Mouse (Mus musculus): ENCODE measurements at regions not wholly inside any gene's neighbourhood (a gene's known extent, or its start where the extent isn't known, plus 50 kb on each side); places are given as distances from the start of the nearest gene placed in this dataset.
A peak's percentile ranks its signal among the peaks of the same experiment; 100 is the strongest.

DNA sequence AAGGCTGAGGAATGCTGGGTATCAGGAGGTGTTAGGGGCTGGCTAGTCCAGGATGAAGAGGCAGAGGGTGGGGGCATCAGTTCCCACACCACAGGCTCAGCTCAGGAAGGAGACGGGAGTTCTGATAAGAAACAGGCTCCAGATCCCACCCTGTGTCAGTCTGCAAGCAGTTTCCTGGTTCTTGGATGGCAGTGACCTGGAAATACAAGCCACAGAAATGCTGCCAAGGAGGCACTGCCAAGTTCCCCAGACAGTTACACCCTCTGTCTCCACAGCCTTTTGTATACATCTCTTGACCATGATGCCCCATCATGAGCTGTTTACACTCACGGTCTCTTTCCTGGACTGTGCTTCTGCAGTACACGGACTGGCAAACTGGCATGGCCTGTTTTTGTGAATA, 220.1 kb downstream of the Opa1 start:
- DNase-seq (ENCODE audit: inconsistent ontology term) = peak; percentile 62

DNA sequence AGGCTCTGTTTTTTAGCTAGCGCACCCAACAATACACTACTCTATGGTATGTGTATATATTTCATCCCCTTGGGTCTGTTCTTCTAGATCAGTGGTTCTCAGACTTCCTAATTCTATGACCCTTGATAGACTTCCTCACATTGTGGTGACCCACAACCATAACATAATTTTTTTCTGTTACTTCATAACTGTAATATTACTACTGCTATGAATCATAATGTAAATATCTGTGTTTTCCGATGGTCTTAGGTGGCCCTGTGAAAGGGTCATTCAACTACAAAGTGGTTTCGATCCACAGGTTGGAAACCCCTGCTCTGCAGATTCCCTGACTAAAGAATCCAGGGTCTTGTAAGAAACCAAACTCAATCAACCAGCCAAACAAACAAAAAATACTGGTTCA, 220.8 kb downstream of the Opa1 start:
- no peak for DNase-seq (ENCODE audit: inconsistent ontology term)

DNA sequence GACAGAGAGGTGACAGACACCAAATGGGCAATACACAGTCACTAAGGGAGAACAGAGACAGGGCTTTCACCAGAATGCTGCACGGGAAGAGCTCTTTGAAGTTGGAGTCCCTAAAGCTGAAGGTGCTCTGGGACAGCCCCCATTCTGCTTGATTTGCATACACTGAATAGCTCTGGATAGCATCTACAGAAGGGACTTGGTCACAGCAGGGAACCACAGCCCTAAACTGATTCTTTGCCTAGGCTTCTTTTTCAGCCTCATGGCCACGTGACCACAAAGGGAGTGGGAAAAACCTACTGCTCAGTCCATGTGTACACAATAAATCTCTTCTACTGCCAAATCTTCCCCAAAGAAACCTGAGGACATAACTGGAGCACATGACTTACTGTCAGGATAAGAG, 221.3 kb downstream of the Opa1 start:
- no peak for DNase-seq (ENCODE audit: inconsistent ontology term)

DNA sequence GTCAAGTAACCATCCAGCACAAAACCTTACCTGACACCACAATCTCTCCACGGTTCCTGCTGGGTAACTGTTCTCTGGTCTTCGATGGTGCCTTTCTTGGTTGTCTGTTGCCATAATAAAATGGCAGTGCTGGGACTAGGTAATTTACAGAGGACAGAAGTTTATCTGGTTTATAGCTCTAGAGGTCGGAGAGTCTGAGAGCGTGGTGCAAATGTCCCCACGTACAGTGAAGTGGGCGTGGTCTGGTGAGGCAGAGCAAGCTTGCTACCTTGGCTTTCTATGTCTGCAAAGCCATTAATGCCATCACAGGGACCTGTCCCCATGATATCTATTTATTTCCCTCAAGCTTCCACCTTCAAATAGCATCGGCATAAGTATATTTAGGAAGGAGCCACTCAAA, 223.0 kb downstream of the Opa1 start:
- DNase-seq (ENCODE audit: inconsistent ontology term) = no peak

DNA sequence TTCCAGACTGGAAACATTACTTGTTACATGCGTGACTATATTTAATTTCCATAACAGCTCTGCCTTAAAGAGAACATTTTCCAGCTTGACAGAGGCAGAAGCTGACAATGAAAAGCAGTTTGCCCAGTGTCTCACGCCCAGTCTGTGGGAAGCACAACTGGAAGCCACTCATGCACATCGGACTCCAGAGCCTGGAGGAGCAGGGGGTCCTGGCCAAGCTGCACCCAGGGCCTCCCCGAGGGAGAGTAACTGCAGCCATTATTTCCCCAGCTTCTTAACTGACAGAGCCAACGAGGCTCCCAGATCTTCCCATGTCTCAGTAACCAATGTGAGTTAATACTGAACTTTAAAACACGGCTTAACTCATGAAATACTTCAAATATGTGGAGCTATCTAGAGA, 223.5 kb downstream of the Opa1 start:
- DNase-seq (ENCODE audit: inconsistent ontology term) = no peak

DNA sequence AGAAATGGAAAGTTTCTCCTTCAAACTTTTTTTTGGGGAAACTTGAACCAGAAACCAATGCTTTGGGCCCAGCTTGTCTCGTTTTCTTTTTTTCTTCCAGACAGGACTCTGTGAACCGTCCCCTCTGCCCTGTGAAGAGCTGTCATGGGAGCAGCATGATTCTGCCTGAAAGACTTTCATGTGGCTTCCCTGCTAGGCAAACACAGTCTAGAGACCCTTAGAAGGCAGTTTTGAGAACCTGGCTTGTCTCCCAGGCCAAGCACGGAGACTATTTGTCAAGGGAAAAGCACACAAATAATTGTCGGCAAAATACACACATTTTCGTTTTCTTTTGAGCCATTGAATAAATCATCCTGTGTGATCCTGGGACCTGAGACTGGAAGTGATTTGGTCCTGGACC, 228.7 kb downstream of the Opa1 start:
- no peak for DNase-seq (ENCODE audit: inconsistent ontology term)

DNA sequence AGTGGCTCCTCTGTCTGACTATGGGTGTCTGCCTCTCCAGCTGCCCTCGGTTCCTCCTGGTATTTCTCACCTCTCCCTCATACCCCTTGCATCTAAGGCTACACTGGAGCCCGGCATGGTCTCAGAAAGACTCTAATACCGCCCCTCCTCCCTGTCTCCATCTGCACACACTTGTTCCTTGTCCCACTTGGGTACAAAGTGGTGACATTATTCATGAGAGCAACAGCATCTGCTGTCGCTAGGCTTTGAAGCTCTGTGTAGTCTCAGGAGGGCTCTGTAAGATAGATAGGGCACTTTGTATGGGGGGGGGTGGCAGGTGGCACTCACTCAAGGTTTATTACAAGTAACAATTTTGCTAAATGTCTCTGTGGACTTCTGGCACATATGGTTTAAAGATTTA, 229.7 kb downstream of the Opa1 start:
- no peak for DNase-seq (ENCODE audit: inconsistent ontology term)

DNA sequence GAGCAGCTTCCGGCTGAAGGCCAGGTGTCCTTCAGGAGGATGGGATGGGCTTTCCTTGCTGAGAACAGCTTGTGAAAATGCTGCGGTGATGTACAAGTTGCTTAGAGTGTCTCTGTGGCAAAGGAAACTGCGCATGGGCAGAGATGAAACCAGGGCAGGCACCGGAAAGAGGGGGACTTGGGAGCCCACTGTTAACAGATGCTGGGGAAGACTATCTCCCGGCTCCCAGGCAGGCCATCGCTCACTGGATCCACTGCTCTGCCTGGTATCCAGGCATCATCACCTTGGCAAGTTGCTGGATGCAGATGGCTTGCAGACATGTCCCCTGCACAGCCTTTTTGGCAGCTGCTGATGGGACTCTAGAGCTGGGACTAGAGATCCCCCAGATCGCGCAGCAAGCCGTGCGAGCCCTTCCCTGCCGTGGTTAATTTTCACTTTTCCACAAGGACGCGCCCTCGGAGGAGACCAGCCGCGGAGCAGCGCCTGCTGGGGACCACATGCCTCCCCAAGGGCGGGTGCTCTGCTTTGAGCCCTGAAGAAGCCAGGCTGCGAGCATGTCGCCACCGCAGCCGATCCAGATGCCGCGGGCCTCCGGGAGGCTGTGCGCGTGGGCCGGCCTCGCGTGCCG, 234.4 kb downstream of the Opa1 start:
- no peak for DNase-seq (ENCODE audit: inconsistent ontology term)

DNA sequence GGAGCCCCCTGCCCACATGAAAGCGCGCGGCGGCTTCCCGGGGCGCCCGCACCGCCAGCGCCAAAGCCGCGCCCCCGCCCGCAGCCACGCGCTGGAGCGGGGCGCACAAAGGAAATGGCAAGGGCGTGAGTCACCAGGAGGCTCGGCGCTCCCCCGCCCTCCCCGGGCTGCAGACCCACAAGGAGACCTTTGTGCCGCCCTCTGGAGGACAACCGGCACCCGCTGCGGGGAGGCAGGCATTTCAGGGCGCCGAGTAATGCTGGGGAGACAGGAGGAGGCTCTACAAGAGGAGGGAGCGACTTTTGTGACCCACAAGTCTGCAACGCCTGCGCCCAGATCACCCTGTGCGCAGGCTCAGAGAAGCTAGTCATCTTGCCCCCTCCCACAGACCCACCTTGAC, 234.9 kb downstream of the Opa1 start:
- peak; percentile 97 for DNase-seq (ENCODE audit: inconsistent ontology term)

DNA sequence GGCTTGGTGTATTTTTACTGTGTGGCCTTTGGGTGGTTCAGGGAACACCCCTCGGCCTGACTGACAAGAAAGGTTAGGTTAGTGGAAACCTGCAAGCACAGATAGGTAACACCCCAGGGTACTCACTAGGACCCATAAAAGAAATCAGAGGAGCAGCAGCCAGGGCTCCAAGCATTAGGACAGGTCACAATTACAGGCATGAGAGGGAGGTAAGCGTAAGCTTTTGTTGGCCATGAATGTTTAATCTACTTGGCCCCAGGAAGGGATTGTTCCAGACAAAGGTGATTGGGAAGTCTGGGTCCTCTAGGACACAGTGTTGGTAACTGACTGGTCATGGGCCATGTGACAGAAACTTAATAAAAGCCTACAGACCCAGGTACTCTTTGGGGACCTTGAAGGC, 235.5 kb downstream of the Opa1 start:
- DNase-seq (ENCODE audit: inconsistent ontology term) = no peak

DNA sequence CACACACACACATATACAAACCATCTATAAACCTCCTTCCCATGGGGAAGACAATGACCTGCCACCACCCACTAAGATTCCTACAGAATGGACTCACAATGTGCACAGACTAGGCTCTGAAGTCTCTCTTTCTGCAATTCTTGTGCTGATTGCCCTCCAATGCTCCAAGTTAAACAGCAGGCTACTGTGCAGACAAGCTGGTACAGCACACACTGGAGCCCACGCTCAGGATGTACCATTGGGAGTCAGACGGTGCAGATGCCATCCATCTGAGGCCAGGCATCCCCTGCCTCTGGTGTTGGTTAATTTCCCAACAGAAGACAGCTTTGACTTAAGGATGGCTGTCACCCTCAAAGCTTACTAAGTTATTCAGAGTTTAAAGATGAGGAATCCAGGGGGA, 236.1 kb downstream of the Opa1 start:
- DNase-seq (ENCODE audit: inconsistent ontology term) = no peak

DNA sequence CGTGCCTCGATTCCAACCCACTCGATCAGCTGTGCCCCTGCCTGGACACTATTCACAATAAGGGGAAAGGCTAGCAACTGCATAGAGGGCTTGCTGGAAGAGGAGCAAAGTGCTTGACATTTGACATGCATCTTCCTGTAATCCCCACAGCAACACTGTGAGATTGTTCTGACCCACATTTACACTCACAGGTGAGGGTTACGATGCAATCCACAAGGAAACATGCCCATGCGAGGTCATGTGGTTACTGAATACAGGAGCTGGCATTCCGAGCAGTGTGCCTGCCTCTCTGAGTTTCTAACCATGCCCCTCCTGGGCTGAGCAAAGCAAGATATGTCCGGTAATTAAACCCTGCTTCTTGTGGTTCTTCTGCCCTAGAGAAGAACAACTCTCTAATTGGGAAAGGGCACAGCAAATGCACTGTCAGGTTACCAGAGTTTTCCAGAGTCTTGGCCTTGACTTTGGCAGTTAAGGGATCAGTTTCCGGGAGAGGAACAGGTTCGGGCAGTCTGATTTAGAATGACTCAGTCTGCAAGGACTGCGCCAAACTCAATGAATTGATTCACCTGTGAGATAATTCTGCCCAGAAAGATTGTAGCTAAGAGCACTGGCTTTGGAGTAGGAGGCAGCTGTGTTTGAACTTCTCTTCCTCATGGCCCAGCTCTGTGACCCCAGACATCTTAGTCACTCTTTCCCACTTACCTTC, 236.7 kb downstream of the Opa1 start:
- DNase-seq (ENCODE audit: inconsistent ontology term) = no peak

DNA sequence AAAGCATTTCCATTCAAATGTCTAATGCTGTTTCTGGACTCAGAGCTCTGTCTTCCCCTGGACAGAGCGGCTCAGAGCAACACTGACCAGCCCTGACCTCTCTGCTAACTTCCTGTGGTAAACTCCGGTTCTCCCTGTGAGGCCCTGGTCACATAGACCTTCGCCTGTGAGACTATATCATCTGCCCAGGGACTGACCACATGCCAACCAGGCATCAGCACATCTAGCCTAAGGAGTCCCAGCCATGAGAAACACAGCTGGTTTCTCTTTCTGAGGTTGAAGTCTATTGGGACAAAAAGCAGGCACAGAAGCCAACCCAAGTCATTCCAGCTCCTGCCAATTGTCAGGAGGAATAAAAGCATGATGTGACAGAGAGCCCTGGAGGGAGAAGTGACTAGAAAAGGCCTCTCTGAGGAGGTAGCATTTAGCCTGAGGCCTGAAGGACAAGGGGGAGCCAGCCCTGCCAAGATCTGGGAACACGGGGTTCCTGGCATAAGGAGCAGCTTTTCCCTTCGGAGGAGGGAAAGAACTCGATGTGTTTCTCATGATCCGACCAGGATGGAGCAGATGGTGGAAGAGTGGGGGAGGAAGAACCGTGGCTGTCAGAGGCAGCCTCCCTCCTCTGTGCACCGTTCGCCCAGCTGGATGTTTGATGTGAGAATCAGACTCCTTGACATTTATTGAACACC, 237.7 kb downstream of the Opa1 start:
- DNase-seq (ENCODE audit: inconsistent ontology term) = no peak

DNA sequence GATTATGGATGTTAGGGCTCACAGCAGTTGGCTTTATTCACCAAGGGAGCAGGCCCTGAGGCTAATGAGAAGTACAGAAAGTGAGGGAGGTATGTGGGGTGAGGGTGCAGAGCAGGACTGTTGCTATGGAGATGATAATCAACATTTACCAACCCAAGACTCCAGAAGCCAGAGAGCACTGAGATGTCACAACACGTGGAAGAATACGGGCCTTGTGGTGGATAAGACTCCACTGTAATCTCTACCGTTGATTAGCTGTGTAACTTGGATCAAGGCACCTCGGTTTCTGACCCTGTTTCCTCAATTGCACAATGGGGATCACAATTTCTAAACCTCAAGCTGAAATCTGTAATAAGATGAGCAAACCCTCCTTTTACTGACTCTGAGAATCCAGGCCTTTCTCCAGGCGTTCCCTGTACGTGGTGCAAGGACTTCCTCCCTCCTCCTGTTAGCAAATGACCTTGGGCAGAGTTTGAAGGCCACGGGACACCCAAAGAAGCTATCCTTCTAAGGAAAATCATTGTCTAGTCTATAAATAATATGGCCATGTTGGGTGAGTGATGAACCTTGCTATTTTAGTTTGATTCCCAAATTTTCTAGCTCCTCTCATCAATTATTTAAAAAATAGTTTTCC, 239.8 kb downstream of the Opa1 start:
- no peak for DNase-seq (ENCODE audit: inconsistent ontology term)

DNA sequence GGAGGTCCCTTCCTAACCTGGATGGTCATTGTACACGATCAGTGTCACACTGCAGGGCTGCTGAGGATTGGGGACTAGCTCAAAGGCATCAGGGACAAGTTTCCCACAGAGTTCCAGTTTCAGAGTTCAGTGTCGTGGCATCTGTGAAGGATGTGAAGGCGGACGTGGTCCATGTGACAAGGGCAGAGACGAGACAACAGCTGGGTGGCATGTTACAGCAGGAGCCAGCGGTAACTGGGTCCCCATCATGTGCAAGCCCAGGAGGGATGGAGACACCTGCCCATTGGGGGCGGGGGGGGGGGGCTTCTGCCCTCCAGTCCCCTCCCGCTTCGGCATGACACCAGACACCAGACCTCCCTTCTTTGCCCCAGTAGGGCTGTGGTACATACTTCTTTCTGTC, 241.6 kb downstream of the Opa1 start:
- DNase-seq (ENCODE audit: inconsistent ontology term) = no peak

DNA sequence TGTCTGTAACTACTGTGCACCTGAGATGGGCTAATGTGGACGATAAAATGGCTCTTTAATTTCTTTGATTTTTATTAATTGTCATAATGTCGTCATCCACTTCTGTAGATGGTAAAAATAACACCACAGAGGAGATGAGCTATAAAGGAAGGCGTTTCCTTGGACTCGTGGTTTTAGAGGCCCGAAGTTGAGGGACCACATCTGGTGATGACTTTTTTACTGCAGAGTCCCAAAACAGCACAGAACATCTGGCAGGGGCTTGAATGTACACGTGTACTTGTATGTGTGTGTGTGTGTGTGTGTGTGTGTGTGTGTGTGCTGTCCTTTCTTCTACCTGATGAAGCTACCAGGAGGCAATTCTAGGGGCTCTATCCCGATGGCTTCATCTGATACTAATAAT, 242.1 kb upstream of the Hes1 start:
- no peak for DNase-seq (ENCODE audit: inconsistent ontology term)

DNA sequence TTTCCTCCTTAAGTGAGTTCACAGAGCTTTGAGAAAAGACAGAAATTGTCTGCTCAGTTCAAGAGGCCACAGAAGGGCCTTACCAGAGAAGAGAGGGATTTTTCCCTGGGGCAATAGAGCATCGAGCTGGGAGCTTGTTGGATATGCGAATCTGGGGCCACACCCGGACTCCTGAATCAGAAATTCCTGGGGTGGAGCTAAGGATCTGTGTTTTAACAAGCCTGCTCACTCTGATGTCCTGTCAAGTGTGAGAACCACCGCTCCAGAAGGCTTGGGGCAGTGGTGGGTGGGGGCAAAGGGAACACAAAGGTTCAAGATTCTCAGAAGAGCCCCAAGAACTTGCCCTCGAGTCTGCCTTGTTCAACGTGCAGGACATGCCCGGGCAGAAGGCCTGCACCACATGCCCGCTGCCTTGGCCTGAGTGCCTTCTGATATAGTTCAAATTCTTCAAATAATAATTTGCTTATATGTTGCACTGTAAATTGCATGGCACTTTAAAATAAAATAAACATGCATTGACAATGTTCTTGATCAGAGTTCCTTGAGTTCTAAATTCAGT, 241.3 kb upstream of the Hes1 start:
- DNase-seq (ENCODE audit: inconsistent ontology term) = no peak

DNA sequence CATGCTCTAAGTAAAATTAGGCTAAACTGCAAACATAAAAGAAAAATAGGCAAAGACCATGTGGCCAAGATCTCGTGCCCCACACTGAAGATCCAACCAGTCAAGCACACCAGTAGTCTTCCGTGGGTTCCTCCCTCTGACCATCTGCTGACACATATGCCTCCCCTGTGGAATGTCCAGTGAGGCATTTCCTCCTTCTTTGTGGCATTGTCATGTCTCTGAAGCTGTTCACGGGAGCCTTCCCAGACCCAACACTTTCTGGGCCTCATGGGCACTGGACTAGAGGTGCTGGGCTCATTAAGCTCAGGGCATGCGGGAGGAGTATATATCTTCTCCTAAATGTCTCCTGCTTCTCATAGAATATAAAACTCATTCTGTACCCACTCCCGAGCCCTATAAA, 237.3 kb upstream of the Hes1 start:
- no peak for DNase-seq (ENCODE audit: inconsistent ontology term)

DNA sequence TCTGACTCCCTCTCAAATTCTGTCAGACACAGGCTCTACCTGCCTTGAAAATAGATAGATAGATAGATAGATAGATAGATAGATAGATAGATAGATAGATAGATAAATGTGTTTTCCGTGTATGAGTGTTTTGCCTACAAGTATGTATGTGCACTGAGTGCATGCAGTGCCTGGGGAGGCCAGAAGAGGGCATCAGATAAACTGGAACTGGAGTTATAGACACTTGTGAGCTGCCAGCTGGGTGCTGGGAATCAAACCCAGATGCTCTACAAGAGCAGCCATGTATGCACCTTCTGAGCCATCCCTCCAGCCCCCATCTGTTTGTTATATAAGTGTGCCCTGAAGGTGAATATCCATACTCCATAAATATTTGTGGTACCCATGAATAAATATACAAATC, 236.4 kb upstream of the Hes1 start:
- DNase-seq (ENCODE audit: inconsistent ontology term) = no peak

DNA sequence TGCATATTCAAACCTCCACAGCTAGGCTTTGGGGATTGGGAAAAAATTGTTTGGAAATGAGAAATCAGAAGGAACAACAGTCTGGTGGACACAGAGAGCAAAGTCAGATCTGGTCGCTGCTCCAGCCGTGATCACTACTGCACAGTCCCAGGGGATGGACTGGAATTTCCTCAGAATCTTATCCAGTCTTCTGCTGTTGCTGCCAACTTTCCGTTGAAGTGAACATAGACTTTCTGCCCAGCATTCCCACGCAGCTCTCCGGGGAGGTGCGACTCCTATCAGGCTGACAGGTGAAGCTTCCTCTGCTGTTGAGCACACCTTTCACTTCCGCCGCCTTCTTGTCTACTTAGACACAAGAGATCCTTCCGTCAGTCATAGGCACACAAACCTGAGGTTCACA, 234.7 kb upstream of the Hes1 start:
- no peak for DNase-seq (ENCODE audit: inconsistent ontology term)

DNA sequence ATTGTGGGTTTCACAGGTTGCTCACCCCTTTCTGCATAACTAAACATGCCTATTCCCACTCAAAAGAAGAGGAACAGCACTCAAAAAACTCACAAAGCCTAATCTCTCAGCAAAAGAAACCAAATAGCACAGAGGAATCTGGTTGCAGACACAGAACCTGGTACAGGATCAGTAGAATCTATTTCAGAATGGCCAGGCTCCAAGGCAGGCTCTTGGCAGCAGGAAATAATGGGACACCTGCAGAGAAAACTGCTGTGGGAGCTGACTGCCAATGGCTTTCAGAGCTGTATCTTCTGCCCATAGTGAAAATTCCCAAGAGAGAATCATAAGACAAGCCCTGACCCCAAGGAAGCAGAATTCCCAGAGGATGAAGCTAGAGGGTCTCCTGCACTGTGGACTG, 234.1 kb upstream of the Hes1 start:
- no peak for DNase-seq (ENCODE audit: inconsistent ontology term)

DNA sequence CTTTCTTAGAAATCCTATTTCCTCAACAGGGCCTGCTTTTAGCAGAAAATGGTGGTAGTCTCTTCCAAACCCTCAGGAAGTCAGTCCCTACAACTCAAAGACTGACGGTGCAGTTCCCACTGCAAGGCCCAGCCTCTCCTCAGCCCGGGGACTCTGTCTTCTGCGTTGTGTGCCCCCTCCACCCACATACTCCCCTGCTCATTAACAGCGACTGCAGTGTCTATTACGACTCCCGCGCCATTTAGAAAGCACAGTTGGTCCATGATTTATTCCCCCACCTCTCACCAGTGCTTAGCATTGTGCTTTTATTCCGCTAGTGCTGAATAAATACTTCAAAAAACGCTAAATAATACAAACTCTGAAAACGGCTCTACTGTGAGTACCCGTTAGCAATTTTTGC, 230.9 kb upstream of the Hes1 start:
- DNase-seq (ENCODE audit: inconsistent ontology term) = no peak

DNA sequence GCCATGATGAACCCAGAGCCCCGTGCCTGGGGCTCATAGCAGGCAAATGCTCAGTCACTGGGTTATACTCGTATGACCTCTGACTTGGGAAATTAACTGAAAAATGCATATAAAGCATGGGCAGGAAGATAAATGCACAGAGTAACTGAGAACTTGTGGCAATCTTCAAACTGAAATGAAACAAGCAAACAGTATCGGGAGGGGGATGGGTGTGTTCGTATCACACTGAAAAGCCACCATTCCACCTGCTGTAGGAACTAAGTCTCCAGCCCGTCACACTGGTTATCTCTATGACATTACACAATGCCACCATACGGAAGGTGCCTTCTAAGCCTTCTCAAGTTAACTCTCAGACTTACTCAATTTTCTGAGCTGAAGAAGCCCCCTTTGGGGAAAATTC, 230.3 kb upstream of the Hes1 start:
- no peak for DNase-seq (ENCODE audit: inconsistent ontology term)

All from Muller cell, postnatal 12 days (primary cell).